Mouse (Mus musculus): ENCODE measurements around the gene Iqsec3. TPM values are rescaled to one million over a fixed set of nuclear protein-coding genes. Genes with fewer than 3 reads are reported as not detected.
A peak's percentile ranks its signal among the peaks of the same experiment; 100 is the strongest.

Gene Iqsec3
- total RNA-seq (2014; fragmentation: Nextera tagmentation) (not detected in 2 replicates), total RNA-seq (2017) (not detected in 2 replicates)

DNA sequence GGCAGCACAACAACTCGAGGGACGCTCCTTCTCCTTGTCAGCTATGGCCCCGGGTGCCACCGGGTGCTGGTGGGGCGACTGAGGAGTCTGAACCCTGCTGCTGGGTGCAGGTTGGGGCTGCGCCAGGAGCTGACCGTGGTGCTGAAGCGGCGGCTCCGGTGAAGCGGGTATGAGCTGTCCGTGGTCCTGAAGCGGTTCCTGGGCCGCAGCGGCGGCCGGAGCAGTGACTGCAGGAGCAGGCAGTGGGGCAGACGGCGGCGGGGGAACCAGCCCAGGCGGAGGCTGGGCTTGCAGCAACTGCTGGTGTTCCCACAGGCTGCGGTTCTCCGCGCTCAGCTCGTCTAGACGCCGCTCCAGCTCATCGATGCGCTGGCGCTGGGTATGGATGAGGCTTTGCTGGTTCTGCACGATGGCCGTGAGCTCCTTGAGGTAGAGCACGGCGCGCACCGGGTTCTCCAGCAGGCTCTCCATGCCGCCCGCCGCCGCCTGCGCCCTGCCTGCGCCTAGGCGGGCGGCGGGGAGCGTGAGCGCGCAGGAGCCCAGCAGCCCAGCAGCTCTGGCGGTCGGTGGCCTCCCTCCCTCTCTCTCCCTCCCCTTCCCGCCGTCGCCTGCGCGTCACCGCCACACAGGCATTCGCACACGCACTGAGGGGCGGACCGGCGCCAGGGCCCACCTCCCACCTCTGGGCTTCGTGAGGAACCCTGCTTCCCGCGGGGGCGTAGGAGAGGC lies at the start of gene Iqsec3:
Iqsec3 (minus strand) TSS at position 586 of the 729 bp plus-strand sequence.
- ATAC-seq (replicated peaks; ENCODE audit: poor library complexity, severe bottlenecking), result peak; percentile 99

DNA sequence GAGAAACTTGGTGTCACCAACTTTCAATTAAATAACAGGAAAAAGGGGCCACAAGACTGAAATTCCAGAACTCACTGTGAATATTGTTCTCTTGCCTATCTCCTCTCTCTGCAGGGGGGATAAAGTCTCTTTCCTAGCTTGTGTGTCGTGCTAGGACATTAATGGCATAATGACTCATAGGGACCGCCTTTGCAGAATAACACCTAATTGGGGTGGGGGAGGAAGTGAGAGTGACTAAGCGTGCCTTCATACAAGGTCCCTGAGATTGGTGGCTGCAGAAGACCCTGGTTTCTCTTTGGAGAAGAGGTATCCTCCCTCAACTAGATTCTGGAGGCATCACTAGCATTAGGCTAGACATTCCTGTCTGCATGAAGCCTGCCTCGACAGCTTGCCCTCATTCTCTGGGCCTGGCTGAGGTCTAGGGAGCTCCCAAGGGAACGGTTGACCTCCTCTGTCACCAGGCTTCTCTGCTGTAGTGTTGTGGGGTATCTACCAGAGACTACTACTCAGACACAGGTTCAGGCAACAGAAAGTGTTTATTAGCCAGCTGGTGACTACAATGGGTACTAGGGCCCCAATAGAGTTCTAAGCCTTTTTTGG lies 48.7 kb upstream of the Iqsec3 start:
- ATAC-seq (replicated peaks; ENCODE audit: poor library complexity, severe bottlenecking), result no peak

DNA sequence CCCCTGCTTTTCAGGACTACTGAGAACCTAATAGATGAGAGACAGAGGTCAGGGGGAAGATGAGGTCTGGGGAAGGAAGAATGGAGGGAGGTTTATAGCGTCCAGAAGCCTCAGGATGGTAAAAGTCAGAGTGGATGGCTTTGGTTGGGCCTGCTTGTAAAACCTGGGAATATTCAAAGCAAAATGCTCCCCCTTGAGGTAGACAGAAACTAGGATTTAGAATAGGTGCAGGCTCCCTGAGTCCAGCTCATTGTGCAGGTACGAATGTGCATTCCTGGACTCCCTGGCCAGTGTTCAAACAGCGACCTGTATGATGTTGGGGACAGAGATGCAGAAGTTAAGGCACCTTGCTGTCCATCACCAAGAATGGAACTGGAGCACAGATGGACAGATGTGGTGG lies 47.6 kb upstream of the Iqsec3 start:
- no peak for ATAC-seq (replicated peaks; ENCODE audit: poor library complexity, severe bottlenecking)

DNA sequence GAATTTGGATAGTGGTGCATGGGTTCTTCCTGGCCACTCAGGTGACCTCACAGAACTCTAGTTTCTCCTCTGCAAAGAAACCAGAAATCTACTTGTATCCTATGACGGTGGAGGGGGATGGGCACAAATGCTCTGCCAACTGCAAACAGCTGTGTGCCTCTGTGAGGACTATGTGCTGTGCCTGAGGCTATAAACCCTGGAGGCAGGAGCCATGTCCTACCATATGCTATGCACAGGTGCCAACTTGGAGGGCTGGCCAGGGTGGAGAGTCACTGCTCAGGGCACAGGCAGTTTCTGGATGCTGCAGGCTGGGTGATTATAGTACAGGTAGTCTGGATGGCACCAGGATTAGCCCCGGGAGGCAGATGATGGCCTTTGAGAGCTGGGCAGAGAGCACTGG lies 46.4 kb upstream of the Iqsec3 start:
- ATAC-seq (replicated peaks; ENCODE audit: poor library complexity, severe bottlenecking), result no peak

DNA sequence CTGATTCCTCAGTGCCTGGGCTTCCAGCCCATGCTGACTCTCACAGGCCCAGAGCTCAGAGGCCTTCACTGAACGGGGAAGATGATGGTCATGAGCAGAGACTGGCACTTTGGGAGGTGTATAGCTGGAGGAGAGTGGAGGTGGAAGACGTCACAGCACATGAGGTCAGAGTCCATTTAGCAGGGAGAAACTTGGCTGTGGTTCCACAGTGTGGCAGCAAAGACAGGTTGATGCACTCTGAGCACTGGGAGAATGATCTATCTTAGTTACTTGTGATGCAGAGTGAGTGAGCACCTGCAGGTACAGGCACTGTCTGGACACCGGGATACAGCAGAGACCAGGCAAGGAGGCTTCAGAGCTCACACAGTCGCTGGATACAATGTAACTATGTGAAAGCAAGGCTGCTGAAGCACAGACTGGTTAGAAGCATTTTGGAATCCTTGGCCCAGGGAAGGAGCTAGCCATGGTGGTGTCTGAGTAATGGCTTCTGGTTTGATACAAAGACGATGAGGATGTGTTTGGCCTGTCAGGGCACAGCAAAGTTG lies 45.9 kb upstream of the Iqsec3 start:
- no peak for ATAC-seq (replicated peaks; ENCODE audit: poor library complexity, severe bottlenecking)

DNA sequence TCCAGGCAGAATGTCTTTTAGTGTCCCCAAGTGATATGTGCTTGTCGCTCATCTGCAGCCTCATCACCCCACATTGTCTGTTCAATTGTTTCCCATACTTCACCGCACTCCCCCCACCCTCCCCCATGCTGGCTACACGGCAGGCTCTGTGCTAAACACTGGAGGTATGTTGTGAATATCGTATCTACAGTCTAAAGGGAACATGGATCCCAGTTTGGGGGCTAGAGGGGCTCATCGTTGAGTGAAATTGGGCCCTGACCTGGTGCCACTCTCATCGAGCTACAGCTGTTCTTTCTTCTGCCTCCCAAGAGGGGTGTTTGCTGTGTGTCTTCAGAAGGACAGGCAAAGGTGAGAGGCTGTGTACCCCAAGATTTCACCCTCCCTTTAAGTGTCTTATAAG lies 44.2 kb upstream of the Iqsec3 start:
- no peak for ATAC-seq (replicated peaks; ENCODE audit: poor library complexity, severe bottlenecking)

DNA sequence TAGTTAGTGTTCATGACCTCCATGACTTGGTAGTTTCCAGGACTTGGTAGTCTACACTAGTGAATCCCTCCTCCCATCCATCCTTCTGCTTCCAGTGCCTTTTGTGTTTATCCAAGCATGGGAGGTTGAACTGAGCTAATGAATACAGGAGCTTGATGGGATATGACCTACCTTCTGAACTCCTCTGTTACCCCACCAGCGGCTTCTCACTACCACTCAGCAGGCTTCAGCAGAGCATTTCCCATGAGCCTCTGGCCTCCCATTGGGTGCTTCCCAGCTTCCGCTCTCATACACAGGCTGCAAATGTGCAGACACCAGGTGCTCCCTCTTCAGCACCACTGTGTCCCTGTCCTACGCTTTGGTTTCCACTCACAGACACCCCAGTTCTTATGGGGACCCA lies 36.9 kb upstream of the Iqsec3 start:
- ATAC-seq (replicated peaks; ENCODE audit: poor library complexity, severe bottlenecking), result no peak

DNA sequence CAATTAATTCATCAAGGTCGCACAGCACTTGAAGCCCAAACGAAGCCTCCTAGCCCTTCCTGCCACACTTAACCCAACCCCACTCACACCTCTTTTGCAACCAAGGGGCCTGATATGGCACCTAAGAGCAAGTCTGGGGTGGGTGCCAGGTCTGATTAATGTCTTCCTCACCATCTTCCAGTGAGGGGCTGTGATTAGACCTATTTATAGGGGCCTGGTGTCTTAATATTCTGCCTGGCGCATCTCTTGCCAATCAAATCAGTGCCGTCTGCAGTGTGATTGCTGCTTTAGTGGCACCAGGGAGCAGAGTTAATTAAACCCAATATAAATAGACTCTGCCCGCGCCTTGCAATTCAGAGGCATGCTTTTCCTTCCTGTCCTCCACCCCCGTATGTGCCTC lies 36.4 kb upstream of the Iqsec3 start:
- ATAC-seq (replicated peaks; ENCODE audit: poor library complexity, severe bottlenecking), result no peak

DNA sequence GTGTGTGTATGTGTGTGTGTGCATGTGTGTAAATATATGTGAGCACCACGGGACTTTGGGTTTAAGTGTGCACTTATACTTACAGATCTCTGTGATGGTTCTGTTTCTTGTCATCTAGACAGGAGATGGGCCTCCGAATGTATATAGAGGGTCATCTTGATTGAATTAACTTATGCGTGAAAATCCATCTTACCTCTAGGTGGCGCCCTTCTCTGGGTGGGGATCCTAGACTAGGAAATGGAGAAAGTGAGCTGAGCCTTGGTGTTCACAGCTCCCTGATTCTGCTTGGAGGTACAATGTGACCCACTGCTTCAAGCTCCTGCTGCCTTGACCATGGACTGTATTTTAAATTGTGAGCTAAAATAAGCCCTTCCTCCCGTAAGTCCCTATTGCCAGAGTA lies 34.8 kb upstream of the Iqsec3 start:
- no peak for ATAC-seq (replicated peaks; ENCODE audit: poor library complexity, severe bottlenecking)

DNA sequence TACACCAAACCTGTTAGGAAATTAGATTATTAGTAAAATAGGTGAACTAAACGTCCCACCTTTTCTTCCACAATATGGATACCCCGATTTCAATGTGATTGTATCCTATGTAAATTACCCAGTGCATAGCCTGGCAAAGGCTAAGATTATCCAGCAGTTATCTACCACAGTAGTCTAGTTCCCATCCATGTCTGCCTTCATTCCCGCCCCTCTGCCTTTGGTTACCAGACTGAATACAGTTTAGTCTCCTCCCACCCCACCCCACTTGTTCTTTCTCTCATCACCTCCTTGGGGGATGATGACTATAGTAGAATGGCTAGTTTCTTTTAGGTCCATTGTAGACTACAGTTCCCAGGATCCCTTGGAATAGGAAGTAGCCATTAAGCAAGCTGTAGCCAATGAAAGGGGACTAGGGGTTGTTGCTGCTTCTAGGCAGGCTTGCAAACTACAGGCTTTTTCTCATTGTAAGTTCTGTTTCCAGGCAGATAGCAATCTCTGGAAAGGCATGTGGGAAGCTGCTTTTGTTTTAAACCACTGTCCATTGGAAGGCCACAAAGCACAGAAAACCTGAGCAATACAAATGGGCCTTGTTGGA lies 27.7 kb upstream of the Iqsec3 start:
- no peak for ATAC-seq (replicated peaks; ENCODE audit: poor library complexity, severe bottlenecking)

DNA sequence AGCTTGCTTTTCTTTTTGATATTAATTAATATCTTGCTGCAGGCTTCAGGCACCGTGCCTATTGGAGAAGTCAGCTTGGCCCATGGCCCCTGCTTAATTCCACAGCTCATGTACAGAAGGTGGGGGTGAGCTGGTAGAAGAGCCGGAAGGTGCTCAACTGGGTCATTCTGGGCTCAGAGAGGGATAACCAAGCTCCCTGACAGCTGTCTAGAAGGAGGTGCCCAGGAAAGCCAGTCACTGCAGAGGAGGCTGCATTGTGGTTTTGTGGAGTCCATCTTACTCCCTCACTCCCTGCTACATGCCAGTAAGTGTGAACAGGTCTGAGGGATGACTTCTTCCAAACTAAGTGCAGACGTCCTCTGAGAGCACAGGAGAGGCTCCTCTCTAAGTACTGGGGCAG lies 26.4 kb upstream of the Iqsec3 start:
- no peak for ATAC-seq (replicated peaks; ENCODE audit: poor library complexity, severe bottlenecking)

DNA sequence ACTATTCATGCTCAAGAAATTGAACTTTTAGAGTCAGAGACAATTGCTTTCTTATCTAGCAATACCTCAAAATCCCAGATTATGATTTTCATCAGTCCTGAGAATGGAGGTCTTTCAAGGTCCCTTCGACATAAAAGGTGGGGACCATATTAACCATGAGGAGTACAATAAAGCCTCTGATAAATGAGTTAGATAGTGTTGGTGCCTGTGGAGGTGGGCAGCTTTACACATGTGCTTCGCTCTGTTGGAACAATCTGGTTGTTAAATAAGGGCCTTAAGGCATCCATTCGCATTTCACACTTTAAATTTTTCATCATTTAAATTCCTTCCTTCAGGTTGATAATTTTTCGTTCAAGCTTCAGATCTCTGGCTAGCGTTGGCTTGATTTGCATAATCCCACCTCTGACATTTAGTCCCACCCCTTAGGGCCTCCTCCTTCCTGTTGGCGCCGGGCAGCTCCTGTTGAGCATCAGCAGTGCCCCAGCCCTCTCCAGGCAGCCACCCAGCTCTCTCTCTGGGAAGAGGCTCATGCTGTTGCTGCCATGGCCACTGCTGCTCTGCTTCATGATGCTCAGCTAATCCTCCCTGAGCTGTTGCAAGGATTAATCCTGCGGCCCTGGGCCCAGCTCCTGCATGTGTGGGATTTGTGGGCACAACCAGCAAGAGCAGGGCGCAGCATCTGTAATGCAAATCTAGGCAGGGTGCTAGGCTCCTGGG lies 25.5 kb upstream of the Iqsec3 start:
- peak; percentile 30; the same call in 1 of the 2 replicates for ATAC-seq (replicated peaks; ENCODE audit: poor library complexity, severe bottlenecking)

DNA sequence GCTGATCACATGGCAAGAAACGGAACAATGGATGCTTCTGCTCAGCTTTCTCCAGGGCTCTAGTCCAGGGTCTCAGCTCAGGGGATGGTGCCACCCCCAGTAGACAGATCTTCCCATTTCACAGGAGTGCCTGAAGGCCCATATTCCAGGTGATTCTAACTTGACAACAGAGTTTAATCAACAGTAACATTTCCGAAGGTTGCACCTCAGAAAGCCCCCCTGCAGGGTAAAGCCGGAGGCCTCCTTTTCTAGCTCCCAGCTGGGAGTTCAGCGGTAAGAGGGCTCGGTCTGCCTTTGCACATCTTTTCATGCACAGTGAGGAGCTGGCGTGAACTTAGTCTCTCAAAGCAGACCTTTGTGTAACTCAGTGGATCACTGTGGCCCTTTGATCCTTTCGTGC lies 22.1 kb upstream of the Iqsec3 start:
- no peak for ATAC-seq (replicated peaks; ENCODE audit: poor library complexity, severe bottlenecking)

DNA sequence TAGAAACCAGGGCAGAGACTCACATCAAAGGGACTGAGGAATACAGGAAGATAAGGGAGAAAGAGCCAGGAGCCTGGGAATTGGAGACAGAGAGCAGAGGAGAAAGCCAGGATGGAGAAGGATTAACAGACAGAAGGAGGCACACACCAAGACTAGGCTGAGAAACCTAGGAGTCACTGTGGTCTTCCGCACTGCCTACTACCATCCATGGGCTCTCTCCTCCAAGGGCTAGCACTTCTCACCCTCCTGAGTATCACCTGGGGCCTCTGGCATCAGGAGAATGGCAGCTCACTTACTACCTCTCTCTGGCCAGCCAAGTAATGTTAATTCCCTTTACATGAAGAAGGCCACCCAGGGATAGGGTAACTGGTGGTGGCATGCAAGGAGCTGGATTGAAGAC lies 21.5 kb upstream of the Iqsec3 start:
- no peak for ATAC-seq (replicated peaks; ENCODE audit: poor library complexity, severe bottlenecking)

DNA sequence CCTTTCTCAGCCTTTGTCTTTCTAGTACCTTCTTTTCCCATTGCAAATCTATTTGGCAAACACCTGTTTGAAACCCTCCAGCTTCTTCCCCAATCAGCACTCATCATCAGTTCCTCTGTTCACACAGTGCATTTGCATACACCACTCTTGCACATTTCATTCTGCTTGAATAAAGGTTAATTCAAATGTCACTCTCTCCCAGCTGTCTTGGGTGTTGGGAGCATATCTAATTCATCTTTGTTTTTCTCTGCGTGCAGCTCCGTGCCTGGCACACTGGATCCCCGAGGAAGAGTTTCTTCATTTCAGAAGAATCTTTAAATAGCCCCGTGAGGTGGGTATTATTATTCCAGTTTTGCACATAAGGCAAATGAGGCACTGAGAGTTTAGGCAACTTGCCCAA lies 20.8 kb upstream of the Iqsec3 start:
- ATAC-seq (replicated peaks; ENCODE audit: poor library complexity, severe bottlenecking), result no peak

DNA sequence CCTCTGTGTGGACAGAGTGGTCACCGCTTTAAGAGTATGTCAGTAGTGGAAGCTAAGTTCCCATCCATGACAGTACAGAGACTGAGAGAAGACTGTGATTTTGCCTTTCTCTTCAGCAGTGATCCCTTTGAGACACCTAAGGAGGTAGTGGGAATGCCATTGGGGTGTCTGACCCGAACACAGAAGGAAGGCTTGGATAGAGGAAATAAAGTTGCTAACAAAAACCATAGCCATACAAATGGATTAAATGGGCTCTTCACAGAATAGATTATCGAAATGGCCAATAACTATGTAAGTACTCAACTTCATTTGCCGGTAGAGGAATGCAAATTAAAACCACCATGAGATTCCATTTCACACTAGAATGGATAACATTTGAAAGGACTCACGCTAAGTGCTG lies 17.9 kb upstream of the Iqsec3 start:
- no peak for ATAC-seq (replicated peaks; ENCODE audit: poor library complexity, severe bottlenecking)

DNA sequence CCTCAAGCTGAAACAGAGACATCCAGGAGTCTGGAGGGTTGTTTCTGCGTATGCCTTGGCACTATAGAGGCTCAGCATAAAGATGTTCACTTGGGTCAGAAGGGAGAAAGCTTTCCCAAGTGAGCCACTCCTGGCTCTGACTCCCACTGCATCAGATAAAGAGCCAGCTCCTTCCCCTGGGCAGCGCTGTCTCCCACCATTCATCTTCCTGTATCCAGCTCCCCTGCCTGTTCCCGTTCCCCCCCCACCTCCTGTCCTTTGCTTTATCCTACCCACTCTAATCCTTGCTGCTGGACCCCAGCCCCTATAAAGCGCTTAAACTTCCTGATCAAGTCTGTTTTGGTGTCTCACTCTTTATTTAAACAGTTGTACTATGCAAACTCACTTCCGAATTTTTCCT lies 1.2 kb downstream of the Iqsec3 start:
- no peak for ATAC-seq (replicated peaks; ENCODE audit: poor library complexity, severe bottlenecking)

DNA sequence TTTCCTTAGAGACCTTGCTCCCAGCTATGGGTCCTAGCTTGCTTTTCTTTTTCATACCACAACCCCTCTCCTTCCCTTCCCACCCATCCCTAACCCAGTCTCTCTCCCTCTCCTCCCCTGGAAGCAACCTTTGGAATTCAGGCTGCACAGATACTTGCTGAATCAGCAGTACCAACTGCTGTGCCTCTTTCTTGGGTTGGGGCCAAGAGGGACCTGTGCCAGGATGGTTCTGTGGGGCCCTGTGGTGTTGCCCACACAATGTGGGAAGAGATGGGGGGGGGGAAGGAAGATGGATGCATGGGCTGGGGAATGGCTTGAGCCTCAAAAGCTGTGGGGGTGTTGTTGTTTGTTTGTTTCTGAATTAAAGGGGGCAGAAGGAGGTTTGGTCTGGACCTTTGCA lies 5.2 kb downstream of the Iqsec3 start:
- ATAC-seq (replicated peaks; ENCODE audit: poor library complexity, severe bottlenecking), result no peak

DNA sequence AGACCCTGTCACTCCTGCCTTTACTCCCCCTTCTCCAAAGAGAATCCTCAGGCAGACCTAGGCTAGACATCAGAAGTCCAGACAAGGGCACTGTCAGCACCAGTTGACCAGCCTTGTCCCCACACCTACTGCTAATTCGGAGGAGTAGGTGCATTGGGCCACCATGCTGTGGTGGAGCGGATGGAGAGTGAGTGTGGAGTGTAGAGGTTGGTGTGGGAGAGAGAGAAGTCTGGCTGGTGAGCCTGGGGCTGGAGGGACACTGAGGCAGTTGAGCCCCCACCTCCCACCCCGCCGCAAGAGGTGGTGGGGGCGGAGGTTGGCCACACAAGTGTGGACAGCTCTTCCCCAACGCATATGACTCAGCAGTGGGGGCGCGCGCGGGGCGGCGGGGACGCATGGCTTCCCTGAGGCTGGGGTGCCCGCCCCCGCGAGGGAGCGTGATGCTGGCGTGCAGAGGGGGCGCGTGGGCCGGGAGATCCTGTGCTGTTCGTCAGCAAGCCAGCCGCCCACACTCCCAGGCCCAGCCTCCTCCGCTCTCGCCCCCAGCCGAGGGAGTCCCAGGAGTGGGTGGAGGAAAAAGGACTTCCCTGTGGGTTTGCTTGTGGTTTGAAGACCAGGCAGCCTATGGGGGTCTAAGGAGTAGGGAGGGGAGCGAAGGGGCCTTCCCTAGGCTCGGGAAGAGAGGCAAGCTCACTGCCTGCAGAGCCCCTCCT lies 10.7 kb downstream of the Iqsec3 start:
- ATAC-seq (replicated peaks; ENCODE audit: poor library complexity, severe bottlenecking), result peak; percentile 33; the same call in 1 of the 2 replicates

DNA sequence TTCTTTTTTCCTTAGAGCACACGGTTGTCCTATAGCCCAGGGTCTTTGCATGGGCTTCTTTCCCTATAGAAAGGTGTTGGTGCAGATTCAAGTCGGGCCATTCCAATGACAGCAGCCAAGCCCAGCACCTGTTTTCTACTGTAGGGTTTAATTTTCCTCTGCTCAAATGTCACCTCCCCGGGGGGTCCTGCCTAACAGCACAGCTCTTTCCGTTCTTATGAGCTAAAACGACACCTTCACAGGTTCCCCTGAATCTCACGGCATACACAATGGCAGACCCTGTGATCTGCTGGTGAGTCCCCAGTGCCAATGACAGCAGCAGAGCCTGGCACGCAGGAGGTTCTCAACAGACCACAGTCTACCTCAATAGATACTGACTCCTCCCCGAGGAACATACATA lies 16.1 kb downstream of the Iqsec3 start:
- ATAC-seq (replicated peaks; ENCODE audit: poor library complexity, severe bottlenecking), result no peak

All from granulocyte monocyte progenitor cell, adult 5-6 weeks (primary cell).